Mouse (Mus musculus) liver, adult 2 months (tissue): ENCODE data around the gene Gm17622.

Source experiments
- CTCF ChIP-seq: fragments of 200-500 bp; IDR thresholded peaks from 2 replicates; pipeline ENCODE4 v1.5.1; 2011; ENCODE audit warnings: low read depth, low read length, control low read depth
- POLR2A ChIP-seq: fragments of 200-500 bp; IDR thresholded peaks from 2 replicates; pipeline ENCODE4 v1.6.1; 2011; ENCODE audit warnings: low read length, control low read depth; ENCODE audit not compliant: insufficient read depth; ENCODE audit errors: extremely low read depth

DNA sequence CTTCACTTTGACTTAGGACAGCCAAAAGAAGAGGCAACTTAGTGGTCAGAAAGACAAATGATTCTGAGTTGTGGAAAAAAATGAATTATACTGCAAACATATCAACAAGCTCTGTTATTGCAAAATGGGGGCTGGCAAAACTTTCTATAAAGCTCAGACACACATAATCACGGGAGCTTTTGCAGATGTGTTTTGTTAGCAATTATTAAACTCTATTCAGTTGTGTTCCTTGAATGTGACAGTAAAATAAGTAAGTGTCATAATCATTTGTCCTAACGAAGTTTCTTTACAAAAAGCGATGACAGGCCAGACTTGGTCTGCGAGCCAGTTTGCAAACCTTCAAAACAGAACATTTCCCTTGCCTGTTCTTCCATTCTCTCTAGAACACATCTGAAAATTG lies 17.0 kb downstream of the Gm17622 start:
- TF ChIP-seq POLR2A: no peak
- no peak for TF ChIP-seq CTCF
